Mouse (Mus musculus) CD4-positive, CD25-positive, alpha-beta regulatory T cell, adult 4 months (primary cell): ENCODE results near the gene Cacnb2. TPM values are rescaled to one million over a fixed set of nuclear protein-coding genes. Genes with fewer than 3 reads are reported as not detected.

Experiments
- ATAC-seq: one replicate; pipeline ENCODE4 v1.8.0; 2017
- polyA plus RNA-seq, 2 experiments: library from polyadenylated mRNA; unstranded; fragments of 100-300 nt; shearing (Covaris generic); gene quantifications; one replicate each; pipeline ENCODE4 v1.2.1; 2017

Cacnb2 gene
- polyA plus RNA-seq = under 1 TPM in 1 of 2 experiments, not detected in 1; 0.24 TPM

DNA sequence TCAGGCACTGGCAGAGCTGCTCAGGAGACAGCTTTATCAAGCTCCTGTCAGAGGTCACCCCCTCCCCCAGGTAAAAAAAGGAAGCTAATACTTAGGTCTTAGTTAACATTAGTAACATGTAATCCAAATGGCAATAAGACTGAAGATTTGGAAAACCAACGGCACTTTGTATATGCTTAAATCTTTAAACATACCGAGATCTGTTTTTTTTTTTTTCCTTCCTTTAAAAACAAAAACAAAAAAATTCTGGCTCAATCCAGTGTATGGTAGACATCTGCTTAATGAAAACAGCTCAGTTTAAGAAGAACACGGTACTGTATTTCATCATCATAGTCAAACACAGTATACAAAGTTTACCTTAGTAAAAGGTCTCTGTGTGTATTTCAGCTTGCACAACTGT, at the start of gene Cacnb2:
Gene Cacnb2, plus strand, starts transcription at position 301 of the 400 bp plus-strand sequence.
- no peak for ATAC-seq

DNA sequence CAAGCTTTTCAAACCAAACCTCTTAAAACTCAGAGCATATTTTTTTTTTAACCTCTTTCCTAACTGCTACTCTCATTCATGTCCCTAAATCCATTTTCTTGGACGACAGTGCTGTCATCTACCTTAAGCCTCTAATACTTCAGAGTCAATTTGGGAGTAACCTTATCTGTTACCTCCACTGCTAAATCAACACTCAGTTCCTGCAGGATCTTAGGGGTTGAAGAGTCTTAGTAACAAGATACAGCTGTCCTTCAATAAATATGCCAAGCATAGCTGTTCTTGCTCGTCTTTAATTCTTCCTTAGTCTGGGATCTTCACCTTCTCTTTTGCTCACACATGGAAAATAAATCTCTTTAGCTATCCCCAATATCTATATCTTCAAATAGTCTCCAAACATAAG, 34.9 kb upstream of the Cacnb2 start:
- ATAC-seq = no peak

DNA sequence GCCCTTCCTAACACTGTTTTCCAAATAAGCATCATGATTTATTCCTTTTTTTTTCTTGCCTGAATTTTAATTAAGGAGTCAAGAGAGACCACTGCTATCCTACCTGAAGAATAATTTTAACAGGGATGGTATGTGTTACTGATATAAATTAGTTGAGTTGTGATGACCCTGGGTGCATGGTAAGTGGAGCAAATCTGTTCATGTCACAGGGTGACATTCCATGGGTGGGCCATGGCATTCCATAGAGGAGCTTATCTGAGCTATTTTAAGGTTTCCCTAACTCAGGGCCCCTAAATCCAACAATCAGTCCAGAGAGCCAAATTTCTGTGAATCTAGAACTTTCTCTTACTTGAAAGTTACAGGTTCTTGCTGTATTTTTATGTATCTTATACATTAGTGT, 31.6 kb upstream of the Cacnb2 start:
- ATAC-seq = no peak

DNA sequence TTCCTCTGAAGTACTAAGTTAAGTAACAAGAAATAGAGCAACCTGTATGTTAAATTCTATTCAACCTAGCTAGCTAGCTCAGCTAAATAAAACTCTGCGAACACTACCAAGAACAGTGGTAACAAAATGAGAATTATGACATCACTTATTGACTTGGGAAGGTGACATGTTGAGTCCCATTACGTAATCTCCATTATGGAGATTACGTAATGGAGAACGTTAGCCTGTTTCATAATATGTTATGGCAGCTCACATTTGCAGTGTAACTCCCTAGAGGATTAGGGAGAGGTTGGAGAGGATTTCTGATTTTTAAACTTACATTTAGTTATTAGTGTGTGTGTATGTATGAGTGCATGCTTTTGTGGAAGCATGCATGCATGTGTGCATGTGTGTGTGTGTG, 13.3 kb upstream of the Cacnb2 start:
- no peak for ATAC-seq

DNA sequence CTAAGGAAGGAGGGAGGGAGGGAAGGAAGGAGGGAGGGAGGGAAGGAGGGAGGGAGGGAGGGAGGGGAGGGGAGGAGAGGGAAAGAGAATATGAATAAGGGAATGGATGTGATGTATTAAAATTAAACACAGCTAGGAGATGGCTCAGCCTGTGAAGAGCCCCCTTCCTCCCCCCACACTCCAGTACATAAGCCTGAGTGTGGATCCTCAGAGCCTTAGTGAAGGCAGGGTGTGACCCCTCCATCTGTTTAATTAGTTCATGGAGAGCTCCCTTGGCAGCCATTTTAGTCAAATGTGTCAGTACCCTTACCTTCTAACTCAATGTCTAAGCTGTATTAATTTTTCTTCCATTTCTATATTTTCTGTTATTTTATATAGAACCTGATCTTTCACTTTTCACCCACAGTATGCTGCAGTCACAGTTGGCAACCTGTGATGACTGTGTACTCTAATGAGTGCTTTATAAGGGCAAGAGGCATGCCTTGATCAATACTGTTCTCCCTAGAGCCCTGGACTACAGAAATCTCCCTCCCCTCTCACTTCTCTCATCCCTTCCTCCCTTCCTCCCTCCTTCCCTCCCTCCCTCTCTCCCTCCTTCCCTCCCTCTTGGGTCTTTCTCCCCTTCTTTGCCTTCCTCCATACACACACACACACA, 4.9 kb upstream of the Cacnb2 start:
- ATAC-seq = no peak

DNA sequence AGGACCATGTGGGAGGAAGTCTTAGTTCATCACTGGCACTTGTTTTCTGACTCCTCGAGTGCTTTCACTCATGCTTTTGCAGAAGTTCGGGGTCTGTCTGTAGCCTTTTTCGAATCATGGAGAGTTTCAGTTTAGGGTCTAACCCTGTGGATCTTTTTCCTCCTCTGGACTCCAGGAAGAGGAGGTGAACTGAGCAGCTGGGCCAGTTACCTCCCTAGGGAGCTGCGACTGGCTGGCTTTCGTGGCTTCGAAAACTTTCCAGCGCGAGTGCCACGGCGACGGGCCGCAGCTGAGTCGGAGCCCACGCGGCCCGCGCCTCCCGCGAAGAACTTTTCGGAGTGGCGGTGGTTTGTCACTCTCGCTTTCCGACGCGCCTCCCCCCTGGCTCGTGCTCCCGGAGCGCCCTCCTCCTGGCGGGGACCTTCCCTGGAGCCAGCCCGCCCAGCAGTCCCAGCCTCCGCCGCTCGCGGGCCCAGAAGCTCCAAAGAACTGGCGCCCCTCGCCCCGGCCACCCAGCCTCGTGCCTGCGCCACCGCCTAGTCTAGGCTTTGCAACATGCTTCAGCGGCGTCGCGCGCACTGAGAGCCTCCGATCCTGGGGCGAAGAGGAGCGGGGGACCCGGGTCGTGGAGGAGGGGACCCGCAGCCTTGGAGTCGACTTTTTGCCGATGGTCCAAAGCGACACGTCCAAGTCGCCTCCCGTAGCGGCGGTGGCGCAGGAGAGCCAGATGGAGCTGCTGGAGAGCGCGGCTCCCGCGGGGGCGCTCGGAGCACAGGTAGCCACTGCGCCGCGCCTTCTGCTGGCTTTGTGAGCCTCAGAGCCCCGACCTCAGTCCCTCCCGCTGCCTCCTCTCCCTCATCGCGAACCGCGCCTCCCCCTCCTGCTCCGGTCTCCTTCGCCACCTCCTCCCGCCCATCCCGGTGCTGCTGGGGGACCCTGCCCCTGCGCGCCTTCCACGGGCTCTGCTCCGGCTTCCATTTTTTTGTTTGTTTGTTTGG, 1.2 kb downstream of the Cacnb2 start:
- no peak for ATAC-seq

DNA sequence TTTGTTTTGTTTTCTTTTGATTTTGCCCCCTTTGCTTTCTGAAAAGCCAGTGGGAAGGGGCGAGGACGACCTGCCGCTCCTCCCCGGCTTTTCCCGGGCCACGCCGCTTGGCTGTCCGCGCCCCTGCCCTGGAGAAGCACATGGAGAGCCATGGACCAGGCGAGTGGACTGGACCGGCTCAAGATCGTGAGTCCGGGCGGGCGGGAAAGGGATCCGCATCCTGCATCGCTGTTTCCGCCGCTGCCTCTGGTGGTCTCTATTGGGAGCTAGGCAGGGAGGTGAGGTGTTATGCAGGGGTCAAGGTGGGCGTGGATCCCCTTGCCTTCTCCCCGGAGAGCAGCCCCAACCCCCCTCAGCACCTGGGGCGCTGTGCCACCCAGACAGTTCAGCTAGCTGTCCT, 1.9 kb downstream of the Cacnb2 start:
- ATAC-seq = no peak

DNA sequence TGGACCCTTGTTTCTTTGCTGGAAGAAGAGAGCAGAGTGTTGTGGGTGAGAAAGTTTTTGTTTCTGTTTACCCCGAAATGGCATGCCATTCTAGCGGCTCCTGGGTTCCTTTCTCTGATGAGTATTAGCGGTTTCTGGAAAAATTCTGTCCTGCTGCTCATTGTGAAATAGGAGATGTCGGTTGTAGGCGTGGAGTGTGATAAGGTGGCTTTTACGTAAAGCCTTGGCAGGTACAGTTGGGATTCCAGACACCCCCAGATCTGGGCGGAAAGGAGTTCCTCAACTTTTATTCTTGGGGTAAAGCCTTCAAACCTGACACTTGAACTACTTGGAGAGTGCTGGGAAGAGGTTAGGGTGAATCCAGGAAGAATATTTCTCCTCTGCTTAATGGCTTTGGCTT, 2.3 kb downstream of the Cacnb2 start:
- ATAC-seq = no peak

DNA sequence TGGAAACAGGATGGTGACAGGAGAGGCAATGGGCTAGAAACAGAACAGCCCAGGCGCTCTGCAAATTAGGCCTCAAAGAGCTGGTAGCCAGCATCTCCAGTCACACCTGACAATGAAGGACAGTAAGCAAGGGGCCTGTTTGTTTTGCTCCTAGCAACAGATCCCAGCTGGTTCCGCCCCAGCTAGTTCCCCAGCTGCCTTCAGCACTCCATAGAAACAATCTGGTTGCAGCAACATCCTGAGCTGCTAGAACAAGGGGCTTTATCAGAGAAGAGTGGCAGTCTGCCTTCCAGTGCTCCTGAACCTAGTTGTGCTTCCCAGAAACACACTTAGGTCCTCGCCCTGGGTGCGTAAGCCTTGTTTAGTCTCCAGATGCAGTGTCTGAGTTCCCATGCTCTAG, 5.7 kb downstream of the Cacnb2 start:
- ATAC-seq = no peak

DNA sequence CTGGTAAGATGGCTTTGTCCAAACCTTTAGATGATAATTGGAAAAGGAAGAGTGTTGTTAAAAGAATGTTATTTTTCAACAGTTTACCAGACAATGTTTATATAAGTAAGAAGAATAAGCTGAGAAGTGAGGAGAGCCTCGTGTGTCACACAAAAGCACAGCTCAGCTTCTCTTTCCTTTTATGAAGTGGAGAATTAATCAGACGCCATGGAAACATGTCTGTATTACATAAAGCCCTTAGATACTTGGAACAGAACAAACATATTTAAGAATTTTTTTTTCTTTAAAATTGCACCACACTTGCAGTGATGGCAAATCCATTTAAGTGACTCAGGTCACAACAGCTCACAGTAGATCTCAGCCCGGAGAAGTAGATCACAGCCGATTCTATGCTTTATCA, 9.8 kb downstream of the Cacnb2 start:
- ATAC-seq = no peak

DNA sequence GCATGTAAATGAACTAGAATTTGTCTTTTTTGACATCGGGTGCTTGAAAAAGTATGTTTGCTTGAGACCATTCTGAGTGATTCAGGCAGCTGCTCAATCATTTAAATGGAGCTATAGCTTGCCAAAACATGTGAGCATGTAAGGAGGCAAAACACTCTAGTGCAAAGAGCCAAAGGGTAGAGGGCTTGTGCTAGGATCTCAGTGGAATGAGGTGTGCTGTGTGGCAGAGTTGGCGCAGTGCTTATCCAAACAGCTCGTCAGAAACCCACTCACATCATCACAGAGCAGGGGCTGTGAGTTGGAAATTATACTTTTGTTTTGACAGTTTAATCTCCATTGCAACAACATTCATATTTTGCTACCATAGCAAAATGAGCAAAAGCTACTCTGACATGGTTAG, 13.5 kb downstream of the Cacnb2 start:
- ATAC-seq = no peak

DNA sequence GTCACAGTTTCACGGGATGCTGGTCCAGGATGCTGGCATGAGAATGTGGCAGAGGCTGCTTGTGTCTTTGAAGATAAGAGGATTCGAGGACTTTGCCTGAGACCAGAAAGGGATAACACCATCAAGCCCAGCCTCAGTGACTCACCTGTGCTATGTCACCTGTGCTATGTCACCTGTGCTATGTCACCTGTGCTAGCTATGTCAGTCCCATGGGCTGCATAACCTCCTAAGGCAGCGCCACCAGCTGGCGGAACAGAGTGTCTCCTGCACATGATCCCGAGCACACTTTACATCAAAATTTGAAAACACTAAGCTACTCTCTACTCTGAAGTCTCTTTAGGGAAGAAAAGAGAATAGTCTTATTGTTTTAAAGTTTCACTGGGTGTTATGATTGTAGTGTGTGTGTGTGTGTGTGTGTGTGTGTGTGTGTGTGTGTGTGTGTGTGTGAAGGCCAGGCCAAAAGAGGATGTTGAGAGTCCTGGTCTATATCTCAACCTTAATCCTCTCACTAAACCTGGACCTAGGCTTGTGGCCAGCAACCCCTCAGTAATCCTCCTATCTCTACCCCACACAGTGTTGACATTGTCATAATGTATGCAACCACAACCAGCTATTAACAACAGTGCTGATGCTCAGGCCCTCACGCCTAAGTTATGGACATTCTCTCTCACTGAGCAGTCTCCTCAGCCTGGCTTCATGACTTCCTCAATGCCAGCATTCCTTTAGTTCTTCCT, 17.4 kb downstream of the Cacnb2 start:
- no peak for ATAC-seq

DNA sequence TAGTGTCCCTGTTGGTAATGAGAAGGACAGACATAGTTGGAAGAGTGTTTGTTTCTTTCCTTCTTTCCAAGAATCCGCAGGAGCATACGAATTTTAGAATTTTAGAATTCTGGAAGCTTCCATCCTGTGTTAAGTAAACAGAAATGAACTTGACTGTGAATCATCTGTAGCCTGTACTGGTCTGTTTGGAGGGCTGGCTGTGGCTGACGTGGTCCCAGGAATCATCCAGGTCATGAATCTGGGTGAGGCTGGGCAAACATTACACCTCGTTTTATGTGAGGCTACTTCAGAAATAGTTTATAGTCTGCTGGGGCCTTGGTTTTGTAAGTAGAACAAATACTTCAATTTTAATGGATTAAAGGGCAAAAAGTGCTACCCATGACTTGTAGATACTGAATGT, 18.0 kb downstream of the Cacnb2 start:
- no peak for ATAC-seq

DNA sequence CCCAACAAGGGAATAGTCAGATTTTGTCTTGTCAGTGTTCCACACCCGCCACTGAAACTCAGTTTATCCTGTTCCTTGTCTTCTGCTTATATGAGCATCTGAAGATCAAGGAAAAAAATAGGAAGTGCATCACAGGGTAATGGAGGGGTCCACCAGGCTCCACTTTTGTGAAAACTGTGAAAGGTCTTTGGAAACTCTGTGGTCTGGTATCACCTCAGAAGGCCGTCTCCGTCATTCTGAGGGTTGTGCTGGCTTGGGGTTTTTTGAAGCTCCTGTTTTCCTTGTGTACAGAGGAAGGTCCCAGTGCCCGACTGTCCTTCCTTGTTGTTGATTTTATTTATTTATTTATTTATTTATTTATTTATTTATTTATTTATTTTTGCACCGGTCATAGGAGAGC, 20.9 kb downstream of the Cacnb2 start:
- no peak for ATAC-seq

DNA sequence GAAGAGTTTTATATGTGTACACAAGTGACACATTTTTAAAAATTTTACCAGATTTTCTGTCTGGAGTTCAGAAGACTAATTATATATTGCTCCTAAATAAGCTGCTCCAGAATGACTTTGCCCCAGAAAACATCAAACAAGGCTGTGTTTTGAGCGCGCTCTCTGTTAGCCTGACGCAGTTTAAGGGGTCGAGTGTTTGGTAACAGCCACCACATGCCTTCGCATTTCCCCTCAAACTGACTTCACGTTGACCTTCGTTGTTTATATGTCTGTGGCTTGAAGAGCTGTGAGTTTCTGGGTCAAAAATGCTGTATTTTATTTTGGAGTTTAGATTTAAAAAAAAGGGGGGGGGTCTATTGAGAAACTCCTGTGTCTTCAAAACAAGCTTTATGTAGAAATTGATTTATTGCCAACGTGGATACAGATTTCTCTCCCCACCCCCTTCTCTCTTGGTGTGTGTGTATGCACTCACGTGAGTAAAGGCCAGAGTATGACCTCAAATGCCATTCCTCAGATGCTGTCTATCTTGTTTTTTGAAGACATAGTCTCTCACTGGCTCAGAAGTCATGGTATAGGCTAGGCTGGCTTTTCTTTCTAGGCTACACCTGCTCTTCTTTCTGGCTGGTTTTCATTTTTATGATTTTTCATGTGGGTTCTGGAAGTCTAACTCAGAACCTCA, 27.1 kb downstream of the Cacnb2 start:
- no peak for ATAC-seq

DNA sequence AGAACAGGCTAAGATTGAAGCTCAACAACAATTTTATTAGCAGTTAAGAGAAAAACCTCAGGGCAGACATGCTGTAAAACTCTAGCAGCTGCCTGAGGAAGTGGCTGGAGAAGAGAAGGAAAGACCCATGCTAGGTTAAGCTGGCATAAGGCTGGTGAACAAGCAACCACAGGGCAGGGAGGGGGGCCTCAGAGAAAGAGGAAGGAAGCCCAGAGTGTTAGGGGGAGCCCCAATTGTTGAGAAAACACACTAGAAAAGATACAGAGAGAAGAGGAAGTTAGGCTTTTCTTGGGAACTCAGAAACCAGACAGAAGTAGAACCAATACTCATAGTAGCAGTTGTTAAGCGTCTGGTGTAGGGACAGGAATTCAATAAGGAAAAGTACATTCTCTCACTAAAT, 28.7 kb downstream of the Cacnb2 start:
- ATAC-seq = peak; percentile 96

DNA sequence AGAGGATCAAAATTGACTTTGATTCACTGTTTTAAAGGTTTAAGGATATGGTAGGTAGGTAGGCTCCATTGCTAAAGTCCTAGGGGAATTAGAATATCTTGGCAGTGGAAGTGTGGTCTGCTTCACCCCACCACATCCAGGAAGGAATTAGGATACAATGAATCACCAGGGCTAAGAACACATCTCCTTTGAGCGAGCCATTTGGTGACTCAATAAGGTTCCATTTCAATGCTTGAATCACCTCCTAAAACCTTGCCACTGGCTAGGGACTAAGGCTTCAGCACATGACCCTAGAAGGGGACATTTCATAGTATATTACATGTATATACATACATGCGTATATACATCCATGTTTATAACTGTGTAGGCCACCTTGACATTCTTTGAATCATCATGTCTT, 30.3 kb downstream of the Cacnb2 start:
- ATAC-seq = no peak

DNA sequence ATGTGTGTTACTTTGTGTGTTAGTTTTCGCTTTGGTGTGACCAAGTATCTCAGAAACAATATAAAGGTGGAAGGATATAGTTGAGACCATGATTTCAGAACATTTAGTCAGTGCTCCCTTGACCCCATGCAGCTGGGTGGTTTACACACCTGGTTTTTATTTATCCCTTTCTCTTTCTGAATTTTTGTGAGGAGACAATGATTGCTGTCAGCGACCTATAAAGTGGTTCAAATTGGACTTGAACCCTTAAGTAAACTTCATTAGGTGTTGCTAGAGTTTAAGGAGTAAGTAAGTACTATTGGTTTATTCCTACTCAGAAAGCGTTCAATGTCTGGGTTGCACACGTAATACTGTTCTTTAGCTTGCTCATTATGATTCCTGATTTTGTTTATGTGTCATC, 36.4 kb downstream of the Cacnb2 start:
- ATAC-seq = no peak

DNA sequence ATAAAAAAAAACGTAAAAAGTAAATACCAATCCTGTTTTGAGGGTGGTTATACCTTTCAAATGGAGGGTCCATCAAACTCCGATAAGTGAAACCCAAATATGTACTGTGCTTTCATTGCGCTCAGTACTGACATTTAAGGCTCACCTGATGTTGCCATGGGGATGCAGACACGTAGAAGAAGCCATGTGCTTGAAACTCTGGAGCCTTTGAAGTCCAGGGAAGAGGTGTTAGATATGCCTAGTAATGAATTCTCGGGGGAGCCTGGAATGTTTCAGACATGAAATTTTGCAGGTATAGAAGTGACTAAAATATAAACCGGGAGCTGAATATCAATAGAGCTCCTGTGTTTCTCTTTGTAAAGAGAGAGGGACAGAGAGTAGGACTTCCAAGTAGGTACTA, 37.0 kb downstream of the Cacnb2 start:
- no peak for ATAC-seq

DNA sequence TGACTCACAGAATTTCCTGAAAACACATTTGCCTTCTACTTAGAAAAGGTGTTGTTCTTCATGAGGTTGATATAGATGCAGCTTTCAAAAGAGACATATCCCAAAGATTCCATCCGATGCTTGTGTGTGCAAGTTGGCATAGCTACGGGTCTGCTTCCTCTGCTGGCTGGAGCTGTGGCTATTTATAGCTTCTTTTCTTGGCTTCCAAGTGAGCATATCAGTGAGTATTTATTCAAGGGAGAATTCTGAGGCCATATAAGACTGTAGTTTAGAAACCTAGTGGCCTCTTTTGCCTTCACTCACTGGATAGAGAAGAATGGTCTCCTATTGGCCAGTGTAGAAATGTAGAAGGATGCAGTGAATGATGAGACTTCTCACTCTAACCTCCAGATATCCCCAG, 38.2 kb downstream of the Cacnb2 start:
- ATAC-seq = no peak

DNA sequence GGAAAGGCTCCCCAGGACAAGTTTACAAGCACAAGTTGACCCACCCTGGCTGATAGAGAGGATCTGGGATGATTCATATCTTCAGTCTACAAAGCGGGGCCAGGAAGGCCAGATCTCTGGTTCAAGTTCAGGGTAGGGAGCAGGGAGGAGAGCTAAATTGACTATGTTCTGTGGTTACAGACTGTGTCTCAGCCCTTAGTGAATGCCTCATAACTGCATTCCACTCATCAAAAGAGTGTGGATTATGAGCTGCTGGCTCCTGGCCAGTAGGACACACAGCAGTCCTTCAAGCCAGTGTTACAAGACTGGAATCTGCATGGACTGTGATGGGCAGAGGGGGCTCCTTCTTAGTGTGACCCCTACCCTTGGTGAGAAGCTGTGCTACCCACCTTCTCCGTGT, 48.4 kb downstream of the Cacnb2 start:
- ATAC-seq = no peak

DNA sequence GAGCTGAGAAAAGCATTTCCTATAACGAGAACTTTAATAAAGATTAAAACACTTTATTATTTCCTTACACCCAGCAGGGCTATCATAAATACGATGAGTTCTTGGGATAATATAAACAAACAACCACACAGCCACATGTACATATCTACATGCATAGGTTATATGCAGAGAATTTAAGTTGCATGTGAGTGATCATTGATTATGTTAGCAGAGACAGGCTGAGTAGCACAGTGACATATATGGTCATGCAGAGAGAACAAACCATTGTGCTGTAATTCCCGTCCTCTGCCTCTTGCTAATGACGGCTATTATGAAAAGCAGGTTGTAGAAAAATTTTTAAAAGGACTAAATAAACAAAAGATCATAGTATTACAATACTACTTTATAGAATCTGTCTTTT, 53.8 kb downstream of the Cacnb2 start:
- no peak for ATAC-seq
